Mouse (Mus musculus): ENCODE data around the gene Kcnmb2.

Gene Kcnmb2

GRCm38 (mm10) chr3:32144655-32145054 lies 242.3 kb downstream of the Kcnmb2 start:
- DNase-seq: no peak

- no peak for DNase-seq
Observed at GRCm38 (mm10) chr3:32147739-32148138, 245.4 kb downstream of the Kcnmb2 start.

DNA sequence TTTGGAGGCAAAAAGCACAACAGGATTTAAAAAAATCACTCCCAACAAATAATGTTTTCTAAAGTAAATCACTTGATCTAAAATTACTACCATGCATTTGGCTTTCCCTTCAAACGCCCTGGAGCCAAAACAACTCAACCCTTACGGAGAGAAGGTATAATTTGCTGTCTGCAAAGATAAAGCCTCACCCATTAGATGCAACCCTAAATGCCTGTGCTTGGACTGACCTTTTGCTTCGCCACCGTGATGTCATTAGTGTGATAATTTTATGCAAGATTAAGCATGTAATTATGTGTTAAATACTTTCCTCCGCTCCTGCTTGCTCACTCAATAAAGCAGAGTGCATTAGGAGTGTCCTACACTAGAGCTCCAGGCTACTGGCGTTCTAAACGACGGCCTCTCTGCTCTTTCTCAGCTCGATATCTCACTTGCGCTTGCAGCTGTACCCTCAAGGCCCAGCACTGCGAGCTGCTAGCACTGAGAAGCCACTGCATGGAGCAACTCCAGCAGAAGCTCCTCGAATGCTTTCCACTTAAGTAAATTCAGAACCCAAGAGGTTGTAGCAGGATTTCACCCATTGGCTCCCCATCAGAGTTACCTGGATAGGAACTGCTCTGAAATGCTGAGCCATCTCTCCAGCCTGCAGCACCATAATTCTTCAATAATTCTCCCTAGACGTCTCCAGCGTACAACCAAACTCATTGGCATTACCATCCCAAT lies 247.7 kb downstream of the Kcnmb2 start:
- DNase-seq: no peak

DNA sequence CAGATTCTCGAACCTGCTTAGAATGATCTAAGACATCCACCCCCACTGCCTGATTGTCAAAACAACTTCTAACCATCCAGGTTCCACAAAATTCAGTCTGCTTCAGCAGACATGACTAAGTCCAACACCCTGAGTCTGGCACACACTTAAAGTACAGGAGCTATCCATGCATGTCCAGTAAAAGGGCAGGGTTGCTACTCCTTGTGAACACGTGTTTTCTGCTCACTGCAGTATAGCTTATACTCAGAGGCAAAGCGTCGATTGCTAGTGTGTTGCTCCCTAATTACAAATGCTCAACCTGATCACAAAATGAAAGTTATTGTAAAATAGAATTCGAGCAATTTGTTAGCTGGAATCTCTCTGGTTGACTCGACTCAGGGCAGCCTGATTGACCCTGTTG lies 278.2 kb downstream of the Kcnmb2 start:
- no peak for DNase-seq

DNA sequence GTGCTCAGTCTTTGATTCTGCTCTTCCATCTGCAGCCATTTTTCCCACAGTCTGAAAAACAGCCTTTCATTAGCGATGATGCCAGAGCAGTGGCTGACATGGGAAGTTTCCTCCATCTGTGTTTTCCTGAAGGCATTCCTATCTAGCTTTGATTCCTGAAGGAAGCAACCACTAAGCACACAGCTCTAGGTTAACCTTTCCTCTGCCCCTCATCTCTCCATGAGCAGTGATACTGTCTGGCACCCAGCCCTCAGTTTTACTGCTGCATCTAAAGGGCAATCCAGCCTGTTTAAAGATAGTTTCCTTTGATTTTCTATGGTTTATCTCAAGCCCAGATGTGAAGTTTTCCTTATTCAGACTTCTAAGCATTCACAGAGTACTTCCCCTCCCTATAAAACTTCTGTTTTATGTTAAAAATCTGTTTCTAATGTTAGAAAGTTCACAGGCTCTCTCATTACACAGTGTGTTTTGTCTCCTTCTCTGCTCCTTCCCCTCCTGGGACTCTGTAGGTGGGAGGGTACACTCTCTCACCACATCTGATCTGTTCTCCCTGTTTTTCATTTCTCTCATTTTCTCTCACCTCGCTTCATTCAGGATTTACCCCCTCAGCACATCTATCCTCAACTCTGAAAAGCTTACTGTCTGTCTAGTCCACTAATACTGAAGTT lies 283.7 kb downstream of the Kcnmb2 start:
- DNase-seq: no peak

GRCm38 (mm10) chr3:32188521-32188920 lies 286.2 kb downstream of the Kcnmb2 start:
- DNase-seq: peak; percentile 68 to 76

DNA sequence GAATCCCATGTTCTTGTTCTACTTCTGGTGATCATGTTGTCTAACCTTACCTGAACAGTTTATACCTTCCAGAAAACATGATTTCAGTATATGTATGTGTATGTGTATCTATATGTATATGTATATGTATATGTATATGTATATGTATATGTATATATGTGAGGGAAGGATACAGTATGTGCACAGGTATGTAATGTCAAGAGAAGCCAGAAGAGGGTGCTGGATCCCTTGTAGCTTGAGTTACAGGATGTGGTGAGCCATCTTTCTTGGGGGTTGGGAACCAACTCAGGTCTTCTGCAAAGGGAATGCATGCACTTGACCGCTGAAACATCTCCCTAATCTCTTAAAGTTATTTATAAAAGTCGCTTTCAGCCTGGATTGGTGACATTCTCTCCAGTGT lies 286.6 kb downstream of the Kcnmb2 start:
- no peak for DNase-seq

GRCm38 (mm10) chr3:32189956-32190355 lies 287.6 kb downstream of the Kcnmb2 start:
- DNase-seq: no peak

DNA sequence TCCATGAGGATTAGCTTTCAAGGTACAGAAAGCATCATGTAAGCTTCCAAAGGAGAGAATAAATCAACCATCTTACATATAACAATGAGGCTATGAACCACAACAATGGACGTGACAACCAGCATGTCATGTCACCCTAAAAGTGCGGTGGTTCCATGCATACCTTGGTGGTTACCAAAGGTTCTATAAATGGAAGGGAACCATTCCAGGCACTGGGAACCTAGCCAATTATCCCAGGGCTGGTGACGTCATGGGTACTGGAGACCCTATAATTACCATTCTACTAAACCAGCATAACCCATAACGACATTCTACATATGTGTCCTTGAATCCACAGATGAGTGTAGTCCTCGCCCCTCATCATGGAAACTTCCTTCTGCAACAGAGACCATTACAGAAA lies 291.7 kb downstream of the Kcnmb2 start:
- no peak for DNase-seq

- no peak for DNase-seq
Observed at GRCm38 (mm10) chr3:32226755-32227154, 324.4 kb downstream of the Kcnmb2 start.

DNA sequence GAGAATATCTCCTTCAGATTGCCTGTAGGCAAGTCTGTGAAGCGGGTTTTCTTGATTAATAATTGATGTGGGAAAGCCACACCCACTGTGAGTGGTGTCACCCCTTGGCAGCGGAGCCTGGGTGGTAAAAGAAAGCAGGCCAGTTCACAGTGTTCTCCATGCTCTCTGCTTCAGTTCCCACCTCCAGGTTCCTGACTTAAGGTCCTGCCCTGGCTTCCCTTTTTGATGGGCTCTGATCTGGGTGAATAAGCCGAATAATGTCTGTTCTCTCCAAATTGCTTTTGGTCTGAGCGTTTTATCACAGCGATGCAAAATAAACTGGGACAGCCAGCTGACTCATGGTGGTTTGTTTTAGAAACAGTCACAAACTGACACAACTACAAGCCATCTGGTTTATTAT lies 334.5 kb downstream of the Kcnmb2 start:
- DNase-seq: no peak
